Mouse (Mus musculus): ENCODE data around the gene Smarcd1.

- TF ChIP-seq POLR2A (IDR thresholded peaks at IDR 0.05; ENCODE audit: low read depth, low read length) (no peak), CTCF (IDR thresholded peaks at IDR 0.05; ENCODE audit: extremely low read depth, insufficient read length, insufficient replicate concordance, low read depth, low read length) (no peak)
Measured at GRCm38 (mm10) chr15:99698533-99699085, 3.3 kb upstream of the Smarcd1 start.

Measured in small intestine, adult 2 months (tissue).